Comparison of ENCODE assay signal across 10 mouse cellular contexts in genomic region chr19:46248991-46249390, GRCm38 (mm10). TPM values are rescaled to one million over a fixed set of nuclear protein-coding genes. Genes with fewer than 3 reads are reported as not detected.
A peak's percentile ranks its signal among the peaks of the same experiment; 100 is the strongest.
DNase-seq lines count a peak whose midpoint lies in the region; ATAC-seq and TF ChIP-seq lines count a peak whose summit lies in the region.
"Had no signal": no experiment of that assay in that cellular context is flagged by ENCODE, and none has a peak within 500 bp of the region (broad histone marks: within the 10 kb centered on the region; RNA-seq: fewer than 3 reads in every experiment).

No protein-coding gene starts in this region.

- no peaks in the 10 kb centered on the region for H3K4me1 ChIP-seq in hindbrain, postnatal 0 days (ENCODE audit: insufficient read depth, low read length)
- H3K4me1 ChIP-seq in hindbrain, embryonic 12.5 days = 0 out of 2 replicates have a peak, but pooled peaks cover 5% of the 10 kb centered on the region
- peaks cover 10% of the 10 kb centered on the region; the same call in 1 of the 2 replicates for H3K4me1 ChIP-seq in hindbrain, embryonic 13.5 days (replicated peaks)
- H3K4me1 ChIP-seq: limb, embryonic 10.5 days had no signal

- H3K9ac ChIP-seq in hindbrain, postnatal 0 days (replicated peaks; ENCODE audit: low read length) = no peak overlapping the region
- no peak overlapping the region for H3K9ac ChIP-seq in hindbrain, embryonic 12.5 days
- no peak overlapping the region for H3K9ac ChIP-seq in hindbrain, embryonic 13.5 days

- no peak for ATAC-seq in hindbrain, postnatal 0 days
- no peak for ATAC-seq in hindbrain, embryonic 12.5 days (ENCODE audit: low FRiP score)
- no peak for ATAC-seq in hindbrain, embryonic 13.5 days (ENCODE audit: low FRiP score)

- H3K9me3 ChIP-seq in hindbrain, postnatal 0 days (ENCODE audit: low read length) = no peaks in the 10 kb centered on the region
- no peaks in the 10 kb centered on the region for H3K9me3 ChIP-seq in hindbrain, embryonic 12.5 days (replicated peaks)
- no peaks in the 10 kb centered on the region for H3K9me3 ChIP-seq in hindbrain, embryonic 13.5 days
- H3K9me3 ChIP-seq: limb, embryonic 10.5 days had no signal

- no peak overlapping the region for H3K27ac ChIP-seq in hindbrain, postnatal 0 days
- no peak overlapping the region for H3K27ac ChIP-seq in hindbrain, embryonic 12.5 days
- no peak overlapping the region for H3K27ac ChIP-seq in hindbrain, embryonic 13.5 days
- H3K27ac ChIP-seq: limb, embryonic 10.5 days had no signal

- H3K4me2 ChIP-seq in hindbrain, postnatal 0 days (ENCODE audit: low read depth, low read length) = no peak overlapping the region
- no peak overlapping the region for H3K4me2 ChIP-seq in hindbrain, embryonic 12.5 days (replicated peaks)
- no peak overlapping the region for H3K4me2 ChIP-seq in hindbrain, embryonic 13.5 days

- DNase-seq in hindbrain, postnatal 0 days (ENCODE audit: low spot score) = peak; percentile 40
- DNase-seq in A20 (ENCODE audit: low read depth, low spot score) = peak; percentile 22
- peak; percentile 51 for DNase-seq in adrenal gland, postnatal 14 days
- DNase-seq in kidney, postnatal 10 days = peak; percentile 24
- no peak for DNase-seq in layer of hippocampus, adult 9-10 months (ENCODE audit: low spot score)
- DNase-seq in frontal cortex, postnatal 14 days (ENCODE audit: low spot score in 2 of 2) = no peak

- WGBS in hindbrain, postnatal 0 days = 20% methylated on average over 7 of the region's 7 CpGs
- WGBS in hindbrain, embryonic 12.5 days = 43% methylated on average over 7 of the region's 7 CpGs
- WGBS in hindbrain, embryonic 13.5 days = 42% methylated on average over 7 of the region's 7 CpGs

- no peak overlapping the region for H3K4me3 ChIP-seq in hindbrain, postnatal 0 days (ENCODE audit: low read length)
- no peak overlapping the region for H3K4me3 ChIP-seq in hindbrain, embryonic 12.5 days
- no peak overlapping the region for H3K4me3 ChIP-seq in hindbrain, embryonic 13.5 days
- H3K4me3 ChIP-seq: erythroblast, embryonic 14.5 days; limb, embryonic 10.5 days had no signal

- no peaks in the 10 kb centered on the region for H3K27me3 ChIP-seq in hindbrain, postnatal 0 days (ENCODE audit: insufficient read depth, low read length)
- no peaks in the 10 kb centered on the region for H3K27me3 ChIP-seq in hindbrain, embryonic 12.5 days
- H3K27me3 ChIP-seq in hindbrain, embryonic 13.5 days = no peaks in the 10 kb centered on the region

- H3K36me3 ChIP-seq in hindbrain, postnatal 0 days (ENCODE audit: insufficient read depth, low read length) = peaks cover 11% of the 10 kb centered on the region; the same call in 1 of the 2 replicates
- peaks cover 16% of the 10 kb centered on the region; the same call in 1 of the 2 replicates for H3K36me3 ChIP-seq in hindbrain, embryonic 12.5 days
- H3K36me3 ChIP-seq in hindbrain, embryonic 13.5 days = peaks cover 22% of the 10 kb centered on the region

- TF ChIP-seq CTCF in hindbrain, postnatal 0 days (IDR thresholded peaks at IDR 0.05; ENCODE audit: low read depth) = peak; percentile 49

RNA-seq across cellular contexts. Expression of gene Nfkb2, which starts 55.1 kb away (rescaled TPM):
- 3.5 and 4.7 TPM in 2 replicates for total RNA-seq in hindbrain, postnatal 0 days (2014; rRNA removed)
- polyA plus RNA-seq in hindbrain, postnatal 0 days (2015; fragmentation: Nextera tagmentation; extraction: Ambion mirVana) = 1.7 and 1.9 TPM in 2 replicates
- polyA plus RNA-seq in hindbrain, embryonic 12.5 days (2016; fragmentation: Nextera tagmentation; extraction: Ambion mirVana) = 4.7 and 5.0 TPM in 2 replicates
- total RNA-seq in adrenal gland, postnatal 14 days (2021) = 28.3 and 34.1 TPM in 2 replicates
- polyA plus RNA-seq in hindbrain, embryonic 13.5 days (2015; fragmentation: Nextera tagmentation; extraction: Ambion mirVana) = 2.3 and 2.4 TPM in 2 replicates

Comparison
In these comparisons a context has a peak if more than half of its experiments do, and no peak if none do; other contexts are left out.
1. DNase-seq: peak in hindbrain, postnatal 0 days (single experiment), A20 (single experiment), adrenal gland, postnatal 14 days (single experiment) and kidney, postnatal 10 days (single experiment); none in layer of hippocampus, adult 9-10 months (single experiment) and frontal cortex, postnatal 14 days (0 of 2).